Mouse (Mus musculus): ENCODE results near the gene S1pr1. TPM values are rescaled to one million over a fixed set of nuclear protein-coding genes. Genes with fewer than 3 reads are reported as not detected.

S1pr1 gene
- polyA plus RNA-seq, 1 experiment from 2014 or later = 15.6 TPM

DNA sequence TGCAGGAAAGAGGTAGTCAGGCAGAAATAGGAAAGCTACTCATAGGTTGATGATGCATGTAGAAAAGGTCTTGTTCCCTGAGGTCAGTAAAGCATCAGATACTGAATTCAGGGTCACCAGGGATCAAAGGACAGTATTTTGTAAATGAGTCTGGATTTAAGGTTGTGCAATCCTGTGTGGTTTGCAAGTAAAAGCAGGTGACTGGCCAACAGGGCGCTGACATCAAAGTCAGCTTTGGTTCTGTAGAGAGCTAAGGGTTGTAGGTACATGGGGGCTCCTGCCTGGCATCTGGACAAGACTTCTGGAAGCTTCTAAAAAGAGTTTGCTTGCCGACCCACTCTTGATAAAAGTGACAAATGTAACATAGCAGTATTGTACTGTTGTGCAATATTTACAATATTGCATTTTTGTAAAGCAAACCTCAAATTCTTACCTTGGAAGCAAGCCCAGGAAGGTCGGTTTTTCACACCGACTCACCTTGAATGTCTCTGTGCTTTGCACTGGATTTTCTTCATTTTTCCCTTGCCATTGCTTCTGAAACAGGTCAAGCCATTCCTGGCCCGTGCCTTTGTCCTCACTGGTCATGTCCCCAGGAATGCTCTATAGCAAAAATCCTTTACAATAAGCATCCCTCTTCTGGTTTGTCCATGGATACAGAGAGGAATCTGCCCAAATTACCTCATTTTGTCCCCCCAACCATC is 33.6 kb upstream of the S1pr1 start:
- no peak overlapping the region for H3K4me3 ChIP-seq (ENCODE audit: low read depth, low read length)
- DNase-seq (ENCODE audit: low spot score) (no peak), ATAC-seq (replicated peaks; ENCODE audit: insufficient number of reproducible peaks, low FRiP score, low TSS enrichment, low read depth) (no peak)
- no peaks in the 10 kb centered on the region for H3K27me3 ChIP-seq (ENCODE audit: control insufficient read depth, insufficient read depth, low read length)
- H3K9me3 ChIP-seq (replicated peaks; ENCODE audit: control insufficient read depth, low read length) = no peaks in the 10 kb centered on the region
- no peak overlapping the region for H3K27ac ChIP-seq (replicated peaks; ENCODE audit: low read depth, low read length)
- no peak overlapping the region for H3K9ac ChIP-seq (replicated peaks; ENCODE audit: low read length)
- H3K4me1 ChIP-seq (ENCODE audit: control insufficient read depth, insufficient read depth, low read length) = no peaks in the 10 kb centered on the region
- H3K4me2 ChIP-seq (ENCODE audit: low read depth, low read length) = no peak overlapping the region
- 84% methylated on average over 5 of the region's 5 CpGs for WGBS
- H3K36me3 ChIP-seq (replicated peaks; ENCODE audit: control insufficient read depth, insufficient read depth, low read depth, low read length) = no peaks in the 10 kb centered on the region

DNA sequence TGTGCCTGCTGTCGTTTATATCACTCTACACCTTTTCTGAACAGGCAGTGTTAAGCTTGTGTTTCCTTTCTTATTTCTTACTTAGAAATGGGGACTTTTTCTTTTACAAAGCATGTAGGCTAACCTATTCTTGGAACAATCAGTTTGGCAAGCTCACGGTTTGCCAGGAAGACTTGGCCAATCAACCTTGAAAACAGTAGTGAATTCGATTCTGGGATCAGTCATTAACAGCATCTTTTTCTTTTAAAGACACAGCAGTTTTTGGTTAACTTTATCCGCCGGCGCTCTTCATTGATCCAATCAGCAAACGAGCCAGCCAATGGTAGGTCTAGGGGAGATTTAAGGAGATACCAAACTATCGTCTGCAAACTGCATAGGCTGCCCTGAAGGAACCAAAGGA is 31.6 kb upstream of the S1pr1 start:
- Histone ChIP-seq H3K9me3 (replicated peaks; ENCODE audit: control insufficient read depth, low read length) (no peaks in the 10 kb centered on the region), H3K4me3 (ENCODE audit: low read depth, low read length) (no peak overlapping the region), H3K9ac (replicated peaks; ENCODE audit: low read length) (no peak overlapping the region), H3K36me3 (replicated peaks; ENCODE audit: control insufficient read depth, insufficient read depth, low read depth, low read length) (no peaks in the 10 kb centered on the region), H3K4me2 (ENCODE audit: low read depth, low read length) (no peak overlapping the region), H3K4me1 (ENCODE audit: control insufficient read depth, insufficient read depth, low read length) (no peaks in the 10 kb centered on the region), H3K27ac (replicated peaks; ENCODE audit: low read depth, low read length) (no peak overlapping the region), H3K27me3 (ENCODE audit: control insufficient read depth, insufficient read depth, low read length) (no peaks in the 10 kb centered on the region)
- WGBS = 82% methylated on average over 8 of the region's 8 CpGs
- ATAC-seq (replicated peaks; ENCODE audit: insufficient number of reproducible peaks, low FRiP score, low TSS enrichment, low read depth) (no peak), DNase-seq (ENCODE audit: low spot score) (no peak)

DNA sequence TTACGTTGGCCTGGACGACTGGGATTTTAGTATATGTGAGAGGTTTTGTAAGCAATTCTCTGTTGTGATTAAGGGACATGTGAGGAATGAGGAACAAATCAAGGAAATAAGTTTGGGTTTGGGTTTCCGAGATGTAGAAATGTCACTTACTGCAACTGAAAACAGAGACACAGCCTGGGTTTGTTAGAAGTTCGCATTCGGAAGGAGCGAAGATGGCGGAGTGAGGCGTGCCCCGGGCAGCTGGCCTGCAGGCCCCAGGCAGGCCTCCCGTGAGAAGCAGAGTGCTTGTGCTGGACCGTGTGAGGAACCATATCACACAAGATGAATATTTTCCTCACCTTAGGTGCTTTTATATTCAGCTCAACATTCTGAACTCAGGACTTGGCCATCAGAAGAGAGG is 30.2 kb upstream of the S1pr1 start:
- no peak overlapping the region for H3K9ac ChIP-seq (replicated peaks; ENCODE audit: low read length)
- H3K4me1 ChIP-seq (ENCODE audit: control insufficient read depth, insufficient read depth, low read length) = no peaks in the 10 kb centered on the region
- H3K36me3 ChIP-seq (replicated peaks; ENCODE audit: control insufficient read depth, insufficient read depth, low read depth, low read length) = no peaks in the 10 kb centered on the region
- H3K9me3 ChIP-seq (replicated peaks; ENCODE audit: control insufficient read depth, low read length) = no peaks in the 10 kb centered on the region
- H3K27me3 ChIP-seq (ENCODE audit: control insufficient read depth, insufficient read depth, low read length) = no peaks in the 10 kb centered on the region
- 93% methylated on average over 11 of the region's 11 CpGs for whole genome bisulfite sequencing
- H3K4me3 ChIP-seq (ENCODE audit: low read depth, low read length) = no peak overlapping the region
- DNase-seq (ENCODE audit: low spot score) (no peak), ATAC-seq (replicated peaks; ENCODE audit: insufficient number of reproducible peaks, low FRiP score, low TSS enrichment, low read depth) (no peak)
- no peak overlapping the region for H3K4me2 ChIP-seq (ENCODE audit: low read depth, low read length)
- H3K27ac ChIP-seq (replicated peaks; ENCODE audit: low read depth, low read length) = no peak overlapping the region

DNA sequence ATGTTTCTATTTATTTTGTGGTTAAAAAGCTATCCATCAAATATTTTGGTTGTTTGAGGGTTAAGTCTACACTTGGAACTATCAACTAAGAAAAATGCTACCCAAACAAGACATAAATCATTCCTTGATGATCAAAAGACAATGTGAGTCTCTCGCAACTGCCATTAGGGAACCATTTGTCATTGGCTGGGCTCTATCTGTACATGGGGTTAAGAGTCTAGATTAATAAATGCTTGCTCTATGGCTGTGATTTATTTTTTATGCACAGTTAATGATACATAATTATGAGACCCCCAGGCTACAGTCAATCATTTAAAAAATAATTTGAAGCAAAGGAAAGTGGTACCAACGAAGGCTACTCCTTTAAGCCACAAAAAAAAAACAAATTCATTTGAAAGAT is 23.7 kb upstream of the S1pr1 start:
- no peak overlapping the region for H3K27ac ChIP-seq (replicated peaks; ENCODE audit: low read depth, low read length)
- DNase-seq (ENCODE audit: low spot score) = no peak
- no peaks in the 10 kb centered on the region for H3K36me3 ChIP-seq (replicated peaks; ENCODE audit: control insufficient read depth, insufficient read depth, low read depth, low read length)
- H3K27me3 ChIP-seq (ENCODE audit: control insufficient read depth, insufficient read depth, low read length) = no peaks in the 10 kb centered on the region
- H3K9ac ChIP-seq (replicated peaks; ENCODE audit: low read length) = no peak overlapping the region
- H3K9me3 ChIP-seq (replicated peaks; ENCODE audit: control insufficient read depth, low read length) = no peaks in the 10 kb centered on the region
- 69% methylated on average over 2 of the region's 2 CpGs for WGBS
- no peak for ATAC-seq (replicated peaks; ENCODE audit: insufficient number of reproducible peaks, low FRiP score, low TSS enrichment, low read depth)
- no peaks in the 10 kb centered on the region for H3K4me1 ChIP-seq (ENCODE audit: control insufficient read depth, insufficient read depth, low read length)
- H3K4me3 ChIP-seq (ENCODE audit: low read depth, low read length) = no peak overlapping the region
- H3K4me2 ChIP-seq (ENCODE audit: low read depth, low read length) = no peak overlapping the region

DNA sequence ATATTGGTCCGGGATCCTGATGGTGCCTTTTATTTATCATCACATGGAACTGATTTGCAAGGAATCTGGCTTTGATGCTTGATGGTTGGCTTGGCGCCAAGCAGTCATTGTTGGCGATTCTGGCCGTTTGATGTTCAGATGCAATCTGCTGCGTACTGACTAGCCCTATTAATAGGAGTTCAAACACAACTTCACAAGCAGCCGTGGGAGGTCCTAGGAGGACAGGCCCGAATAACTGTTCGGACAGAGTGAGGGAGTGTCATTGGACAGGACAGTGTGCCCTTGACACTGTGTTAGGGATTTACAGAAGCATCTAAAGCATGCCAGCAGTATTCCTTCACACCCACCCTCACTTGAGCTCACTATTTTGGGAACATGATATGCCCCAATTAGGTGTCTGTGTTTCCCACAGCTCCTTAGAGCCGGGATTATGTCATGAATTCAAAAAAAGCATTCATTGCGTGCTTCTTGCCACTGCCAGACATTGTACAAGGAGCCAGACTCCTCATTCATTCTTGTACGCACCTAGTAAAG is 23.0 kb upstream of the S1pr1 start:
- Histone ChIP-seq H3K27me3 (ENCODE audit: control insufficient read depth, insufficient read depth, low read length) (no peaks in the 10 kb centered on the region), H3K4me2 (ENCODE audit: low read depth, low read length) (no peak overlapping the region), H3K27ac (replicated peaks; ENCODE audit: low read depth, low read length) (no peak overlapping the region), H3K4me1 (ENCODE audit: control insufficient read depth, insufficient read depth, low read length) (no peaks in the 10 kb centered on the region), H3K9me3 (replicated peaks; ENCODE audit: control insufficient read depth, low read length) (no peaks in the 10 kb centered on the region), H3K36me3 (replicated peaks; ENCODE audit: control insufficient read depth, insufficient read depth, low read depth, low read length) (no peaks in the 10 kb centered on the region), H3K9ac (replicated peaks; ENCODE audit: low read length) (no peak overlapping the region), H3K4me3 (ENCODE audit: low read depth, low read length) (no peak overlapping the region)
- DNase-seq (ENCODE audit: low spot score) (peak; percentile 47), ATAC-seq (replicated peaks; ENCODE audit: insufficient number of reproducible peaks, low FRiP score, low TSS enrichment, low read depth) (peak; percentile 76)
- WGBS = 52% methylated on average over 11 of the region's 11 CpGs

DNA sequence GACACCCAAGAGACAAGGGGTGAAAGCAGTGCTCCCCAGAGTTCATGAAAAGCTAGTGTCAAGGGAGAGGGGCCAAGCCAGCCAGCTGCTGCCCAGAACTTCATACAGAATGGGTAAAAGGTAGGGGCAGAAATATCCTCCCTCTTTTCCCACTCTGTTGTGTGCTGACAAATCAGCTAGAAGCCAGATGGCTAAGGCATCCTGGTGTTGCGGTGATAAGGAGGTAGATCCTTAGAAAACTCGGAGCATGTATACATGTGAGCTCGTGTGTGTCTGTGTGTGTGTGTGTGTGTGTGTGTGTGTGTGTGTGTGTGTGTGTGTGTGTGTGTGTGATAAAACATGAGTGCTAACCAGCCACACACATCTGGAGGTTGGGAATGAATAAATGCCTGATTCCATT is 20.7 kb upstream of the S1pr1 start:
- no peak for ATAC-seq (replicated peaks; ENCODE audit: insufficient number of reproducible peaks, low FRiP score, low TSS enrichment, low read depth)
- H3K36me3 ChIP-seq (replicated peaks; ENCODE audit: control insufficient read depth, insufficient read depth, low read depth, low read length) = no peaks in the 10 kb centered on the region
- no peak overlapping the region for H3K27ac ChIP-seq (replicated peaks; ENCODE audit: low read depth, low read length)
- H3K9ac ChIP-seq (replicated peaks; ENCODE audit: low read length) = no peak overlapping the region
- H3K4me1 ChIP-seq (ENCODE audit: control insufficient read depth, insufficient read depth, low read length) = no peaks in the 10 kb centered on the region
- H3K9me3 ChIP-seq (replicated peaks; ENCODE audit: control insufficient read depth, low read length) = no peaks in the 10 kb centered on the region
- no peak overlapping the region for H3K4me3 ChIP-seq (ENCODE audit: low read depth, low read length)
- no peak for DNase-seq (ENCODE audit: low spot score)
- no peak overlapping the region for H3K4me2 ChIP-seq (ENCODE audit: low read depth, low read length)
- 91% methylated on average over 3 of the region's 3 CpGs for WGBS
- no peaks in the 10 kb centered on the region for H3K27me3 ChIP-seq (ENCODE audit: control insufficient read depth, insufficient read depth, low read length)

GRCm38 (mm10) chr3:115734841-115735240 is 20.0 kb upstream of the S1pr1 start:
- H3K4me3 ChIP-seq (ENCODE audit: low read depth, low read length) = no peak overlapping the region
- 74% methylated on average over 3 of the region's 3 CpGs for WGBS
- no peaks in the 10 kb centered on the region for H3K27me3 ChIP-seq (ENCODE audit: control insufficient read depth, insufficient read depth, low read length)
- no peaks in the 10 kb centered on the region for H3K9me3 ChIP-seq (replicated peaks; ENCODE audit: control insufficient read depth, low read length)
- H3K4me1 ChIP-seq (ENCODE audit: control insufficient read depth, insufficient read depth, low read length) = no peaks in the 10 kb centered on the region
- H3K36me3 ChIP-seq (replicated peaks; ENCODE audit: control insufficient read depth, insufficient read depth, low read depth, low read length) = no peaks in the 10 kb centered on the region
- ATAC-seq (replicated peaks; ENCODE audit: insufficient number of reproducible peaks, low FRiP score, low TSS enrichment, low read depth) = no peak
- no peak for DNase-seq (ENCODE audit: low spot score)
- no peak overlapping the region for H3K27ac ChIP-seq (replicated peaks; ENCODE audit: low read depth, low read length)
- no peak overlapping the region for H3K9ac ChIP-seq (replicated peaks; ENCODE audit: low read length)
- no peak overlapping the region for H3K4me2 ChIP-seq (ENCODE audit: low read depth, low read length)

DNA sequence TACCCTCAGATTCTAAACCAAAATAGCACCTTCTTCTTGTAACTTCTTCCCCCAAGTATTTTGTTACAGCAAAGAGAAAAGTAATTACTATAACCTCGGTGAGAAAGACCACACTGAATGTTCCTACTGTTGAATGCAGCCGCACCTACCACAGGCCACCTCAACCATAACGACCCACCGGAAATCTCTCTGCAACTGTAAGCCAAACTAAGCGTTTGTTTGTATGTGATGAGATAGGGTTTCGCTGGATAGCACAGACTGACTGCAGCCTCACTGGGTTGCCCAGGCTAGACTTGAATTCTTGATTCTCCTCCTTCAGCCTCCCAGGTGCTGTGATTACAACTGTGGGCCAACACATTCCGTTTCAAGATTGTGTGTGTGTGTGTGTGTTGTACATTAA is 15.5 kb upstream of the S1pr1 start:
- no peaks in the 10 kb centered on the region for H3K4me1 ChIP-seq (ENCODE audit: control insufficient read depth, insufficient read depth, low read length)
- no peak overlapping the region for H3K9ac ChIP-seq (replicated peaks; ENCODE audit: low read length)
- H3K27ac ChIP-seq (replicated peaks; ENCODE audit: low read depth, low read length) = no peak overlapping the region
- 88% methylated on average over 7 of the region's 7 CpGs for WGBS
- H3K36me3 ChIP-seq (replicated peaks; ENCODE audit: control insufficient read depth, insufficient read depth, low read depth, low read length) = no peaks in the 10 kb centered on the region
- DNase-seq (ENCODE audit: low spot score) (no peak), ATAC-seq (replicated peaks; ENCODE audit: insufficient number of reproducible peaks, low FRiP score, low TSS enrichment, low read depth) (no peak)
- H3K4me2 ChIP-seq (ENCODE audit: low read depth, low read length) = no peak overlapping the region
- H3K9me3 ChIP-seq (replicated peaks; ENCODE audit: control insufficient read depth, low read length) = no peaks in the 10 kb centered on the region
- H3K4me3 ChIP-seq (ENCODE audit: low read depth, low read length) = no peak overlapping the region
- H3K27me3 ChIP-seq (ENCODE audit: control insufficient read depth, insufficient read depth, low read length) = no peaks in the 10 kb centered on the region
